Mouse (Mus musculus): ENCODE data around the gene Gm45808.

DNA sequence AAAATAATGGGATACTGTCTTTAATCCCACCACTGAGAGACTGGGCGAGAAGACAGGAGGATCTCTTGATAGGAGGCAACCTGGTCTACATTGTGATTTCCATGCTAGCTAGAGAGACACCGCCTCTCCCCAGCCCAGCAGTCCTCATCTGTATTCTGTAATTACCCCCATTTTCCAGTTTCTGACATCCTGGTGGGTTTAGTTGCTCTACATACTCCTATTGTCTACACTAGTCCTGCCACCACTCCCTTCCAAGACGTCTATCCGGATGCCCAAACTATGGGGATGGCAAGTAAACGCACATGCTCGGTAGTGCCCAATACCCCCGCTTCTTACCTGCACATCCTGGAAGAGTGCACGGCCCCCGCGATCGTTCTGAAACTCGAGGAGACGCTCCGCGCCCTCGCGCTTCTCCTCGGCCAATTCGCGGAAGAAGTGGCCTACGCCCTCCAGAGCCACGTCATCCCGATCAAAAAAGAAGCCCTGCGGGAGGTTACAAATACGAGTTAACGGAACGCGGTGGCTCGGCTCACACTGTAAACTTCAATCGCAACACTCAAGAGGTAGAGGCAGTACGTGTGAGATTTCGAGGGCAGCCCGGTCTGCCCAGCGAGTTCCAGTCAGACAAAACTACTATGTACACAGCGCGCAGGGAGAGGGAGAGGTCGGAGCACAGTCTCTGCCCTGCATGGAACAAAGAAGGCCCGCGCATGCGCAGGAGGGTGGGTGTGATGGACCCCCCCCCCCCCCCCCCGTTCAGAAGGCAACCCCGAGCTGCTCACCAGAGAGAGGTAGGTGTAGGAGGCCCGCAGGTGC lies 27.7 kb downstream of the Gm45808 start:
- TF ChIP-seq GATA1 (IDR thresholded peaks at IDR 0.05; ENCODE audit: borderline replicate concordance, low read length) (no peak), FLI1 (IDR thresholded peaks at IDR 0.05; ENCODE audit: low read length) (no peak)

Measured in megakaryocyte, embryonic 14.5 days (primary cell).